Mouse (Mus musculus) forebrain, postnatal 0 days (tissue): ENCODE data around the gene Gm1604a. TPM values are rescaled to one million over a fixed set of nuclear protein-coding genes. Genes with fewer than 3 reads are reported as not detected.
"Not testable (repeated sequence)": the region's sequence is repeated elsewhere in the genome, so short reads cannot be mapped to it uniquely, and the experiment has no call there.

Experiments used
- ATAC-seq: fragments of 200-750 bp; cut with Nextera tagmentation; 2 replicates; pipeline ENCODE4 v1.8.0; 2017; ENCODE audit warnings: mild to moderate bottlenecking, moderate library complexity
- DNase-seq: peaks from one replicate; pipeline ENCODE4 v3.0.0-alpha.2; 2015
- H3K27ac ChIP-seq: fragments of 300-500 bp; sonication (generic); 2 replicates; pipeline ENCODE4 v1.5.1; 2014; ENCODE audit warnings: low read depth, mild to moderate bottlenecking, antibody characterized with exemption, low read length, moderate library complexity, mixed read lengths
- H3K27me3 ChIP-seq: fragments of 300-500 bp; sonication (generic); 2 replicates; pipeline ENCODE4 v1.6.1; 2014; ENCODE audit warnings: mild to moderate bottlenecking, low read length, mixed read lengths; ENCODE audit not compliant: insufficient read depth
- H3K36me3 ChIP-seq: fragments of 300-500 bp; sonication (generic); 2 replicates; pipeline ENCODE4 v1.6.1; 2014; ENCODE audit warnings: mild to moderate bottlenecking, moderate library complexity; ENCODE audit not compliant: insufficient read depth
- H3K4me1 ChIP-seq: fragments of 300-500 bp; sonication (generic); 2 replicates; pipeline ENCODE4 v1.6.1; 2014; ENCODE audit warnings: antibody characterized with exemption; ENCODE audit not compliant: insufficient read depth
- H3K4me2 ChIP-seq: fragments of 300-500 bp; sonication (generic); 2 replicates; pipeline ENCODE4 v1.6.1; 2014; ENCODE audit warnings: low read depth, mild to moderate bottlenecking, moderate library complexity
- H3K4me3 ChIP-seq: fragments of 300-500 bp; sonication (generic); 2 replicates; pipeline ENCODE4 v1.5.1; 2014; ENCODE audit warnings: low read depth, low read length, mixed read lengths
- H3K9ac ChIP-seq: fragments of 300-500 bp; sonication (generic); 2 replicates; pipeline ENCODE4 v1.6.1; 2014; ENCODE audit warnings: mild to moderate bottlenecking
- H3K9me3 ChIP-seq: fragments of 300-500 bp; sonication (generic); 2 replicates; pipeline ENCODE4 v1.6.1; 2016; ENCODE audit warnings: low read length
- CTCF ChIP-seq: sonication (generic); IDR thresholded peaks from 2 replicates; pipeline ENCODE4 v1.5.1; 2016; ENCODE audit warnings: antibody characterized with exemption, control low read depth, low read depth
- WGBS: fragments of 180-500 bp; shearing (Covaris S2); extraction: QIAGEN DNeasy Blood & Tissue Kit; methylation state at CpG from one replicate; pipeline ENCODE4 v1.1.7; 2014; 5-methylcytosine and 5-hydroxymethylcytosine counted together
- polyA plus RNA-seq: library from polyadenylated mRNA; unstranded; fragments of >200 nt; fragmentation: Nextera tagmentation; extraction: Ambion mirVana; gene quantifications from 2 replicates; pipeline ENCODE4 v1.2.1, GENCODE M21; 2015
- total RNA-seq: library from RNA; depleted of rRNA; stranded (reverse); fragments of >200 nt; gene quantifications from 2 replicates; pipeline ENCODE4 v1.2.3, GENCODE M21; 2014

Gene Gm1604a
- total and polyA plus RNA-seq, 2 experiments from 2014 or later: 0.57 TPM; not detected in 1

DNA sequence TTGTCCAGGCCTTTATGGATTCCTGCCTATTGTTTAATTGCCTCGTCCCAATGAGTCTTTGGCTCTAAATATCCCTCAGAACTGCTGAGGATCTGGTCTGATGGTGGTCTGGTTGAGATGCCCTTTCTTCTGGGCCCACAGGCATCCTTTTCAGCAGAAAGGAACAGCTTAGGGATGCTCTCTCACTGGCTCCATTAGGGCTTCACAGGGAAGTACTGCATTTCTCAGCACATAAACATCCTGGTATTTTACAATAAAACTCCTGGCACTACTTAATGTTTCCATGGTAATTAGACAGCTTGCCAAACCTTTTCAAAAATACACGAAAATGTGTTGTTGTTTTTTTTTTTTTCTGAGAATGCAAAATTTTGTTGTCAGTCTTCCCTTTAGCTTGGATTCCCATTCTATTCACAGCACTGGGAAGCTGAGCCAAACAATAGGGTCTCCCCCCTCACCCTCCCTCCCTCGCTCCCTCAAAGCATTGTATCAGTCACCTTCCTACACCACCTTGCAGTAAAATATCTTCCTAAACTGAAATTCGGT, 43.7 kb downstream of the Gm1604a start:
- not testable (repeated sequence) for H3K36me3 ChIP-seq, H3K27ac ChIP-seq, H3K4me2 ChIP-seq, H3K4me3 ChIP-seq, H3K27me3 ChIP-seq, H3K9ac ChIP-seq, H3K4me1 ChIP-seq, H3K9me3 ChIP-seq
- peak; percentile 74 for ATAC-seq
- DNase-seq: peak; percentile 57
- WGBS: 11% methylated on average over 2 of the region's 4 CpGs

DNA sequence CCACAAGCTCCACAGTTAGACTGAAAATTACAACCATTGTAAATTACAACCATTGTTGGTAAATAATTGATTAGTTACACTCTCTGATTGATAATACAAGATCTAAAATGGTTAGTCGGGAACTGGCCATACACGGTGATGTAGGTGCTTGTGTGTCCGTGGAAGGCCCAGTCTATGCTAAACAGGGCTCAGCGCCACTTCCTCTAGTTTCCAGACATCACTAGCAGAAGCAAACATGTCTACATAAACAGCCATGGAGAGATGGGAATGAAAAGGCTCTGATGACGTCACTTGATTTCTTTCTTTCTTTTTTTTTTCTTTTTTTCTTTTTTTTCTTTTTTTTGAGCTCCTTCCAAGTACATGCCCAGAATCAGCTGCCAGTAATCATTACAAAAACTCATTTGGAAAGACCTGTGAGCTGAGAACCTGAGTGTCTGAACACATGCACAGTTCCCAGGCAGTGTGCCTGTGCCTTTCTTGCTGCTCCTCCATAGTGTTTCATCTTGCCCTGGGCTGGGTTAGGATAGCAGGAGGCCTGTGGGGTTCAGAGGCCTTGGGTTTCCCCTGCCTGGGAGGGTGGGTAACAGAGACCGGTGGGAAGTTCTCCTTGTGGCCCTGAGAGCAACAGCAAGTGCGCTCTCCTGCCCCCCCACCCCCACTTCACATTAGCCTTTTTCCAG, 44.3 kb downstream of the Gm1604a start:
- H3K27me3 ChIP-seq, H3K4me1 ChIP-seq, H3K36me3 ChIP-seq, H3K27ac ChIP-seq, H3K9ac ChIP-seq, H3K9me3 ChIP-seq, H3K4me3 ChIP-seq, H3K4me2 ChIP-seq: not testable (repeated sequence)
- 59% methylated on average over 5 of the region's 7 CpGs for WGBS
- DNase-seq: peak; percentile 27
- peak; percentile 58; the same call in 1 of the 2 replicates for ATAC-seq

DNA sequence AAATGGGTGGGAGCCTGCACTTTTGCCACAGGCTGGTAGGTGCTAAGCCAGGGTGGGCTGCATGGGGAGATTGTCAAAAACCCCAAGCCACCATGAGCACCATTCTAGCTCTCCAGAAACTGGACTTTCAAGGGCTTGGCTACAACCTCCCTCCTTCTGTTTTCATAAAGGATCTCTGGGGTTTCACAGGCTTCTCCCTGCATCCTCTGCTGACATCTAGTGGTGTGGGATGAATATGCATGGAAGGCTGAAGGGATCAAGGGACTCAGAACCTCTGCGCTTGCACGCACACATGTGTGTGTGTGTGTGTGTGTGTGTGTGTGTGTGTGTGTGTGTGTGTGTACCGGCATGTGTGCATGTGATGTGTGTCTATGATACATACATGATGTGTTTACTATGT, 49.1 kb downstream of the Gm1604a start:
- H3K36me3 ChIP-seq, H3K27me3 ChIP-seq, H3K9me3 ChIP-seq, H3K4me3 ChIP-seq, H3K4me1 ChIP-seq, H3K4me2 ChIP-seq, H3K9ac ChIP-seq, H3K27ac ChIP-seq: not testable (repeated sequence)
- DNase-seq (peak; percentile 45), ATAC-seq (peak; percentile 58; the same call in 1 of the 2 replicates)
- WGBS: 34% methylated on average over 3 of the region's 3 CpGs
- peak; percentile 73 for TF ChIP-seq CTCF

DNA sequence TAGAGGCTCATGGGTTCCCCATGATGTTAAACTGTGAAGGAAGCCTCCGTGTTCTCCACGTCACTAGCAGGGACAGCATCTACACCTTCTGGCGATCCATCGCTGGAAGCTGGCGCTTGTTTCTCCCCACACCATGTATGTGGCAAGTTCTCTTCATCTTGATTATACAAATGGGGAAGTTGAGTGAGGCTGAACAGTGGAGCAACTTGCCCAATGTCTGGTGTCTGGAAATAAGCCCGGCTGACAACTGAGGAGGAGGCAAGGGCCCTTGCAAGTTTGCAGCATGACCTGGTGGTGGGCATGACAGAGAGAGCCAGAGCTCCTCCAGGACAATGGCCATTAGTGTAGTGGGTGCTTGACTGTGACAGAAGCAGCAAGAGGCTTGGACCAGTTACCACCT, 50.2 kb downstream of the Gm1604a start:
- H3K9me3 ChIP-seq, DNase-seq, H3K36me3 ChIP-seq, H3K27me3 ChIP-seq, H3K4me3 ChIP-seq, H3K4me2 ChIP-seq, ATAC-seq, H3K27ac ChIP-seq, H3K4me1 ChIP-seq, H3K9ac ChIP-seq: not testable (repeated sequence)
- 93% methylated on average over 5 of the region's 6 CpGs for WGBS

DNA sequence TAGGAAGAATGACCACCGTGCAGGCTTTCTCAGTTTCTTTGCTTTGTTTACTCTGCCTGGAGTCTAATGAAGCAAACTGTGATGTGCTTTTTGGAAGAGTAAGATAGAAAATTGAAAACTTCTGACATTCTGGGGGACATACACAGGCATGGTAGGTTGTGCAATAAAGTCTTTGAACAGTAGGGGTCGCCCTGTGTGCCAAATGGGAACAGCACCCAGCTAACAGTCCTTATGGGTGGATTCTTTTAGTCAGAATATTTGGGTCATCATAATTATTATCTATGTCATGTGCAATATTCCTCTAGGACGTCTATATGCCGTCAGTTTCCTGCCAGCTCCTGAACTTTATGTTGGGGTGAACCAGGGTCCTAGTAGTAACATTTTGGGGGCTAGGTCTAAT, 54.2 kb downstream of the Gm1604a start:
- not testable (repeated sequence) for H3K36me3 ChIP-seq, H3K4me2 ChIP-seq, H3K27me3 ChIP-seq, H3K9me3 ChIP-seq, DNase-seq, H3K4me3 ChIP-seq, H3K4me1 ChIP-seq, H3K9ac ChIP-seq, H3K27ac ChIP-seq
- ATAC-seq: peak; percentile 60; the same call in 1 of the 2 replicates
- WGBS: 0% methylated on average over 1 of the region's 4 CpGs
- TF ChIP-seq CTCF: peak; percentile 44

DNA sequence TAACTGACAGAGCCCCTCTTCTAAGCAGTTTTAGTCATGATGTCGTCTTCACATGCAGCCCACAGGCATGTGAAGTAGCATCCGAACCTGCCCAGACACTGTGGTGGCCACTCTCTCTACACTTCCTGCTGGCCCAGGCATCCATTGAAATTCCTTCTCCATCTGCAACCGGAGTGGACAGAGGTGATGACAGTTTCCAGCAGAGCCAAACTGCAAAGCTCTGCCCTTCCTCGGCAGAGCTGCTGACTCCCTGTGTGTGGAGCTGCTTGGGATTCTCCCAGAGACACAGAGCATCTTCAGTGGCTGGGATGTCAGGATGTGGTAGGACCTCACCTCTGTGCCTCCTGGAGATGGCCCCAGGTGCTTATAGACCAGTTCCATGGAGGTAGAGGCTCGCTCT, 59.2 kb downstream of the Gm1604a start:
- not testable (repeated sequence) for H3K4me3 ChIP-seq, H3K4me2 ChIP-seq, H3K27ac ChIP-seq, H3K9ac ChIP-seq, H3K27me3 ChIP-seq, DNase-seq, H3K9me3 ChIP-seq, H3K36me3 ChIP-seq, H3K4me1 ChIP-seq, ATAC-seq
- no CpG with 5 or more reads among the region's 5 CpGs for whole genome bisulfite sequencing

DNA sequence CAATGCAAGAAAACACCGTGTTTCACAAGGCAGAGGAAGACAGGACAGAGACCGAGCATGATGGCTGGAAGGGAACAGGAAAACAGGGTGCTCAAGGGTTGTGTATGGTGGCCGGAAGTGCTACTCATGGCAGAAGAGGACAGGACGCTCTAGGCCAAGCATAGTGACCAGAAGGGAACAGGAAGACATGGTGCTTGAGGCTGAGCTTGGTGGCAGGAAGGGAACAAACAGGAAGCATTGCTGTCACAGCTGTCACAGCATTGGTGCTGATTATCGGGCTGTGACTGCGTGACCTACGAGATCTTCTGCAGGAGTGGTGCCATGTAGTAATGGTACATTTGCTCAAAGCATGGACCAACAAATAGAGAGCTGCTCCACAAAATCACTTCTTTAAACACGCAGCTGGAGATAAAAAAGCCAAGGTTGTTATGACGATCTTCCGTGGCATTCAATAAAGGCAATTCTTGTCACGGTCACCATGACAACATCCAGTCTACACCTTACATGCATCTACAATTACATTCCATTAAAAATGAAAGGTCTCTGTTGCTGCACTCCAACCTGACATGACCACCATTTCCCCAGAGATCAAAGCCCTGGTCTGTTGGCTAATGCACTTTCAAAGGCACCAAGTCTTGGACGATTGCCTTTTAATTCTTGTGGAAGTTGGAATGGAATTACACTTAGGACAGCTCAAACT, 60.3 kb downstream of the Gm1604a start:
- not testable (repeated sequence) for H3K9me3 ChIP-seq, H3K4me3 ChIP-seq, H3K9ac ChIP-seq, H3K36me3 ChIP-seq, H3K4me1 ChIP-seq, H3K27me3 ChIP-seq, H3K27ac ChIP-seq, DNase-seq, H3K4me2 ChIP-seq
- ATAC-seq: peak; percentile 68
- no CpG with 5 or more reads among the region's 12 CpGs for WGBS

DNA sequence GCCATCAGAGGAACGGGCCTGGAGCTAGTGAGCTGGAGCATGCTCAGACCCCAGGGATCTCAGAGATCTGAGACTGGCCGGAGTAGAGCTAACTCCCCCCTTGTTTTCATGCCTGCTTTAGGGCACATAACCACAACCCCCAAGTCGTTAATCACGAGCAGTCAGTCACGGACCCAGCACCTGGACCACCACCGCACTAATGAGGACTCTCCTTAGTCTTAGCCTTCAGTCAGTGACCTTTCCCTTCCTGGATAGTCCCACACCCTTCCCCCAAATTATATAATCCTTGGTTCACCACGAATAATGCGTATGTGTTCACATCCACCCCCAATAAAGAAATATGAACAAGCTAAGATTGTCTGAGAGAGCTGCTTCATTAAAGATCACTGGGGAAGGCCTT, 61.5 kb downstream of the Gm1604a start:
- H3K27me3 ChIP-seq, H3K9me3 ChIP-seq, H3K4me3 ChIP-seq, H3K4me1 ChIP-seq, DNase-seq, H3K9ac ChIP-seq, ATAC-seq, H3K27ac ChIP-seq, H3K36me3 ChIP-seq, H3K4me2 ChIP-seq: not testable (repeated sequence)
- WGBS: 70% methylated on average over 6 of the region's 8 CpGs

DNA sequence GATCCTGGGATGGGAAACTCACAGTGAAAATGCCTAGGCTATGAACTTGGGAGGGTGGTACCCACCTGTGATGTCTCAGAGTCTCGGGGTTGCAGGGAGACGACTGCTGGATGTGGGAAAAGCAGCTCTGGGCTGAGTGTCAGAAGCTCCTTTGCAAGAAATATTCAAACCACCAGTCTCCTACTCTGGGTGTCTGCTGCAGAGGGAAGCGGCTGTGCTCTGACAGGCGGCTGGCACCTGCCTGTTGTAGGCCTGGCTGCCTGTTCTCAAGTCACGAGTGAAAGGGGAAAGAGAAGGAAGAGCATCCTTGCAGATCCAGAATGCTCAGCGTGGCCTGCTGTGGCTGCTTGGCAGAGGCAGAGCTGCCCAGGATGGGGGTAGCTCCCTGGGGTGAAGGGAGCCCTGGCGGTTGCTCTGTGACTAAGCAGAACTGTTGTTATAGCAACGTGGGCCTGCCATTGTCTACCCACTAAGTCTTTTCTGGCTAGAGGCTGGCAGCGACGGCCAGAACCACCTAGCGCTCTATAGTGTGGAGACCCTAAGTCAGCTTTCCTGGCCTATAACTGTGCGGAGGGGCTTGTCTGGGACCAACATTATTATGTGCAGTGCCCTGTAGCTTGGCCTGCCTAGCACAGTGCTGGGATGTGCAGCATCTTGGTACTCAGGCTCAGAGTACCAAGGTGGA, 72.6 kb downstream of the Gm1604a start:
- not testable (repeated sequence) for DNase-seq, H3K9me3 ChIP-seq, H3K4me3 ChIP-seq, H3K27ac ChIP-seq, H3K27me3 ChIP-seq, H3K9ac ChIP-seq, H3K36me3 ChIP-seq, H3K4me1 ChIP-seq, H3K4me2 ChIP-seq
- whole genome bisulfite sequencing: no CpG with 5 or more reads among the region's 12 CpGs
- ATAC-seq: peak; percentile 91

DNA sequence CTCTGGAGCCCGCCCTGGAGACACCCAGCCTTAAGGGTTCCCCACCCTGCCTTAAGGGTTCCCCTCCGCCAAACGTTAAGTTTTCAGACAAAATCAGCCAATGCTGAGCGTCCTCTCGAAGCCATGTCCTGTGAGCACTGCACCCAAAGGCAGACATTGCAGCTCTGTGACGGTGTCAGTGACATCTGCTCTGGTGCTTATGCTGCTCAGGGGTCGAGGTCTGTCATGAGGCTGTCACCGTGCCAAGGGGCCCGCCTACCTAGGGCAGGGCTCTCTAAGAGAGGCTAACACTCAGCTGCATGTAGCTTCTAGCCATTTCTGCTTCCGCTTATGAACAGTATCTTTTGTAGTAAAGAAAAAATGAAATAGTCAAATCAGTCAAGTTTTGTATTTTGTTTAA, 73.7 kb downstream of the Gm1604a start:
- H3K4me1 ChIP-seq, ATAC-seq, DNase-seq, H3K4me2 ChIP-seq, H3K27me3 ChIP-seq, H3K9me3 ChIP-seq, H3K4me3 ChIP-seq, H3K36me3 ChIP-seq, H3K27ac ChIP-seq, H3K9ac ChIP-seq: not testable (repeated sequence)
- 68% methylated on average over 5 of the region's 10 CpGs for WGBS
